Mouse (Mus musculus): ENCODE measurements around the gene Mdm1.
A peak's percentile ranks its signal among the peaks of the same experiment; 100 is the strongest.

Gene Mdm1

GRCm38 (mm10) chr10:118141018-118141883 lies at the start of gene Mdm1:
Mdm1 (plus strand) TSS chr10:118141811.
- peak; percentile 97 for DNase-seq

- no peak for DNase-seq
Measured at GRCm38 (mm10) chr10:118092745-118093144, 48.9 kb upstream of the Mdm1 start.

- no peak for DNase-seq
Measured at GRCm38 (mm10) chr10:118093728-118094127, 47.9 kb upstream of the Mdm1 start.

GRCm38 (mm10) chr10:118094853-118095252 lies 46.8 kb upstream of the Mdm1 start:
- DNase-seq: no peak

- DNase-seq: no peak
Measured at GRCm38 (mm10) chr10:118096223-118096622, 45.4 kb upstream of the Mdm1 start.

- no peak for DNase-seq
Measured at GRCm38 (mm10) chr10:118097898-118098297, 43.7 kb upstream of the Mdm1 start.

GRCm38 (mm10) chr10:118100570-118100969 lies 41.0 kb upstream of the Mdm1 start:
- no peak for DNase-seq

GRCm38 (mm10) chr10:118101056-118101455 lies 40.6 kb upstream of the Mdm1 start:
- no peak for DNase-seq

GRCm38 (mm10) chr10:118103020-118103666 lies 38.5 kb upstream of the Mdm1 start:
- DNase-seq: peak; percentile 28

GRCm38 (mm10) chr10:118103906-118104305 lies 37.7 kb upstream of the Mdm1 start:
- no peak for DNase-seq

- no peak for DNase-seq
Measured at GRCm38 (mm10) chr10:118107031-118107430, 34.6 kb upstream of the Mdm1 start.

- DNase-seq: no peak
Measured at GRCm38 (mm10) chr10:118110006-118110920, 31.3 kb upstream of the Mdm1 start.

GRCm38 (mm10) chr10:118110921-118111301 lies 30.7 kb upstream of the Mdm1 start:
- no peak for DNase-seq

GRCm38 (mm10) chr10:118111621-118112020 lies 30.0 kb upstream of the Mdm1 start:
- no peak for DNase-seq

GRCm38 (mm10) chr10:118112294-118112893 lies 29.2 kb upstream of the Mdm1 start:
- DNase-seq: no peak

GRCm38 (mm10) chr10:118113256-118113682 lies 28.3 kb upstream of the Mdm1 start:
- DNase-seq: no peak

- DNase-seq: no peak
Measured at GRCm38 (mm10) chr10:118114271-118114670, 27.3 kb upstream of the Mdm1 start.

GRCm38 (mm10) chr10:118116456-118116855 lies 25.2 kb upstream of the Mdm1 start:
- DNase-seq: no peak

GRCm38 (mm10) chr10:118121047-118121936 lies 20.3 kb upstream of the Mdm1 start:
- DNase-seq: no peak

GRCm38 (mm10) chr10:118121937-118122285 lies 19.7 kb upstream of the Mdm1 start:
- no peak for DNase-seq

GRCm38 (mm10) chr10:118122441-118123162 lies 19.0 kb upstream of the Mdm1 start:
- DNase-seq: no peak

Measured in cerebellum, adult 8-10 months (tissue).